Mouse (Mus musculus) embryonic facial prominence, embryonic 13.5 days (tissue): ENCODE measurements around the gene Vwa8. TPM values are rescaled to one million over a fixed set of nuclear protein-coding genes. Genes with fewer than 3 reads are reported as not detected.

ENCODE experiments used
- ATAC-seq: fragments of 200-750 bp; cut with Nextera tagmentation; 2 replicates; pipeline ENCODE4 v1.8.0; 2017; ENCODE audit warnings: low read depth; ENCODE audit not compliant: insufficient number of reproducible peaks, insufficient read depth, low FRiP score, low TSS enrichment
- H3K27ac ChIP-seq: fragments of 300-500 bp; sonication (generic); 2 replicates; pipeline ENCODE4 v1.5.1; 2015; ENCODE audit warnings: moderate library complexity, mild to moderate bottlenecking, inconsistent platforms
- H3K27me3 ChIP-seq: fragments of 300-500 bp; sonication (generic); 2 replicates; pipeline ENCODE4 v1.6.1; 2015; ENCODE audit warnings: mild to moderate bottlenecking, inconsistent platforms
- H3K36me3 ChIP-seq: fragments of 300-500 bp; sonication (generic); 2 replicates; pipeline ENCODE4 v1.6.1; 2015; ENCODE audit warnings: mild to moderate bottlenecking, inconsistent platforms
- H3K4me1 ChIP-seq: fragments of 300-500 bp; sonication (generic); 2 replicates; pipeline ENCODE4 v1.6.1; 2015; ENCODE audit warnings: inconsistent platforms
- H3K4me2 ChIP-seq: fragments of 300-500 bp; sonication (generic); 2 replicates; pipeline ENCODE4 v1.6.1; 2015; ENCODE audit warnings: moderate library complexity, mild to moderate bottlenecking, inconsistent platforms
- H3K4me3 ChIP-seq: fragments of 300-500 bp; sonication (generic); 2 replicates; pipeline ENCODE4 v1.5.1; 2015; ENCODE audit warnings: mild to moderate bottlenecking, inconsistent platforms
- H3K9ac ChIP-seq: fragments of 300-500 bp; sonication (generic); 2 replicates; pipeline ENCODE4 v1.6.1; 2015; ENCODE audit warnings: mild to moderate bottlenecking, inconsistent platforms
- H3K9me3 ChIP-seq: fragments of 300-500 bp; sonication (generic); 2 replicates; pipeline ENCODE4 v1.6.1; 2016; ENCODE audit warnings: inconsistent platforms
- WGBS: fragments of 180-500 bp; shearing (Covaris S2); methylation state at CpG from one replicate; pipeline ENCODE4 v1.1.7; 2015; ENCODE audit warnings: mixed read lengths; 5-methylcytosine and 5-hydroxymethylcytosine counted together
- polyA plus RNA-seq: library from polyadenylated mRNA; unstranded; fragments of >200 nt; fragmentation: Nextera tagmentation; extraction: Ambion mirVana; gene quantifications from 2 replicates; pipeline ENCODE4 v1.2.1, GENCODE M21; 2015

Vwa8 gene
- polyA plus RNA-seq, 1 experiment from 2014 or later: 10.4 TPM

DNA sequence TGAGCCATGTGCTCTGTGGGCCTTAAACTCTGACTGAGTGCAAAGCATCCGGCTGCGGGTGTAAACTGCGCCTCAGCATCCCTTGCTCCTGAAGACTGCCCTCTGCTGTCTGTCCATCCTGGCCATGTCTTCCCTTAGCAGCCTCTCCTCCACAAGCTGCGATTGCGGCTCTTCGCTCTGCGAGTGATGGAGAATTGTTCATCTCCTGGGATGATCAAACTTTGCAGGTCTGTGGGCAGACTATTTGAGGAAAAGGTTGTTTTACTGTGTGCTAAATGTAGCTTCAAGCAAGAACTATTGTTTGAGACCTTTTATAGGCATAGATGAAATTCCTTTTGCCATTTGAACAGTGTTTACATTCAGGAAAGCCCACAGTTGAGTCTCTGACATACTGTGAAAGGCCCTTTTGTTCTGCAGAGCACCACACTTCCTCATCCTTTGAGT, 286.1 kb downstream of the Vwa8 start:
- H3K27ac ChIP-seq: peak overlapping the region; percentile 83
- H3K4me1 ChIP-seq: peaks cover 23% of the 10 kb centered on the region
- no peak overlapping the region for H3K4me3 ChIP-seq
- H3K27me3 ChIP-seq: no peaks in the 10 kb centered on the region
- no peak for ATAC-seq
- H3K9ac ChIP-seq: no peak overlapping the region
- H3K4me2 ChIP-seq: no peak overlapping the region
- no peaks in the 10 kb centered on the region for H3K9me3 ChIP-seq
- H3K36me3 ChIP-seq: no peaks in the 10 kb centered on the region
- WGBS: 14% methylated on average over 7 of the region's 7 CpGs

DNA sequence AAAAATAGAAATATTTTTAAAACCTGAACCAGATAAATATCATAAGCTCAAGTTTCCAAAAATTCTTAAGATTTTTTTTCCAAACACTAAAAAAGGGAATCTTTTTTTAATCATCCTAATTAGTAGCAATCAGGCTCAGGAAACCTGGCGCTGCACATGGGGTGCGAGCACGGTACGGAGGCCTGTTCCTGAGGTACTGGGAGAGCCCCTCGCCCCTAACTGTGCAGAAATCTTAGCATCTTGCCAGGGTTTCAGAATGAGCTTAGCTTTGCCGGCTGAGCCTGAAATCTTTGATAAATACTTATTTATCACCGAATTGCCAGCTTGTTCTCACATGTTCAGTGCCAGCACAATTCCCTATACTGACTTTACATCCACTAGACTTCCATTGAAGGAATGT, 286.6 kb downstream of the Vwa8 start:
- H3K4me2 ChIP-seq: no peak overlapping the region
- 0 out of 2 replicates have a peak overlapping the region, but pooled peaks have one; percentile 5 for H3K27ac ChIP-seq
- no peak overlapping the region for H3K9ac ChIP-seq
- H3K4me3 ChIP-seq: no peak overlapping the region
- no peaks in the 10 kb centered on the region for H3K27me3 ChIP-seq
- no peaks in the 10 kb centered on the region for H3K36me3 ChIP-seq
- 35% methylated on average over 7 of the region's 7 CpGs for WGBS
- ATAC-seq: no peak
- H3K9me3 ChIP-seq: no peaks in the 10 kb centered on the region
- H3K4me1 ChIP-seq: peaks cover 26% of the 10 kb centered on the region

DNA sequence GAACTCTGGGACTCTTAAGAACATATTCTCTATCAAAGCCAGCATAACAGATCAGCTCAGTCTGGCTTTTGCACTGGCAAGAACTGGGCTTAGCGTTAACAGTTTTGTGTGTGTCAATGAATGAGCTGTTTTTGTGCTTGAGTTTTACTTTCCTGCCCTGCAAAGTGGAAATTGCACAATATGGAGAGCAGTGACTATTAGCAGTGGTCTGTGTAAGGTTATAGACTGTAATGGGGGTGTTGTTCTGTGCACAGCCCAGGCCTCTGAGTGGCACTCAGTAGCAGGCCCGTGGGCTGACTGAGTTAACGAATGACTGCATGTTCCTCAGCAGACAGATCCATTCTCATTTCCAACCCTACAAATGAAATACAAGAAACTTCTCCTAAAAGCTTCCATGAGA, 287.7 kb downstream of the Vwa8 start:
- H3K4me2 ChIP-seq: no peak overlapping the region
- no peaks in the 10 kb centered on the region for H3K27me3 ChIP-seq
- H3K36me3 ChIP-seq: no peaks in the 10 kb centered on the region
- H3K4me1 ChIP-seq: peaks cover 26% of the 10 kb centered on the region
- H3K4me3 ChIP-seq: no peak overlapping the region
- H3K9me3 ChIP-seq: no peaks in the 10 kb centered on the region
- H3K27ac ChIP-seq: no peak overlapping the region
- 80% methylated on average over 3 of the region's 3 CpGs for WGBS
- no peak for ATAC-seq
- no peak overlapping the region for H3K9ac ChIP-seq

DNA sequence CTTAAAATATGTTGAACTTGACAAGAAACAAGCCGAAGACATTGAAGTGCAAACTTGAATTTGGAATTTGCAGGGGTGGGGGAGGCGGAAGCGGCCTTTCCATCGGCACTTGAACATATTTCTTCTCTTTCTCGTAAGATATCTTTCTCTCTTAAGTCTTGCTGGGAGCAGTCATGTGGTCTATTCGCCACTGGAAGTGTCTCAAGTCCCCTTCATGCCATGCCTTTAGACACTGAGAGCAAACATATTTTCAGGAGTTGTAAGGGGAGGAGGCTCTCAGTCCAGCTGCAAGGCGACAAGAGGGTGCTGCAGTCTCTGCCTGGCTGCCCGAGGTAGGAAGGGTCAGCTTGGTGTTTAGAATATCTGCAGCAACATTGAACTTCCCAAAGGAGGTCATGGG, 288.2 kb downstream of the Vwa8 start:
- H3K9ac ChIP-seq: no peak overlapping the region
- H3K4me3 ChIP-seq: no peak overlapping the region
- WGBS: 73% methylated on average over 8 of the region's 8 CpGs
- ATAC-seq: no peak
- no peaks in the 10 kb centered on the region for H3K36me3 ChIP-seq
- H3K4me2 ChIP-seq: no peak overlapping the region
- no peak overlapping the region for H3K27ac ChIP-seq
- no peaks in the 10 kb centered on the region for H3K9me3 ChIP-seq
- H3K4me1 ChIP-seq: peaks cover 26% of the 10 kb centered on the region
- H3K27me3 ChIP-seq: no peaks in the 10 kb centered on the region

DNA sequence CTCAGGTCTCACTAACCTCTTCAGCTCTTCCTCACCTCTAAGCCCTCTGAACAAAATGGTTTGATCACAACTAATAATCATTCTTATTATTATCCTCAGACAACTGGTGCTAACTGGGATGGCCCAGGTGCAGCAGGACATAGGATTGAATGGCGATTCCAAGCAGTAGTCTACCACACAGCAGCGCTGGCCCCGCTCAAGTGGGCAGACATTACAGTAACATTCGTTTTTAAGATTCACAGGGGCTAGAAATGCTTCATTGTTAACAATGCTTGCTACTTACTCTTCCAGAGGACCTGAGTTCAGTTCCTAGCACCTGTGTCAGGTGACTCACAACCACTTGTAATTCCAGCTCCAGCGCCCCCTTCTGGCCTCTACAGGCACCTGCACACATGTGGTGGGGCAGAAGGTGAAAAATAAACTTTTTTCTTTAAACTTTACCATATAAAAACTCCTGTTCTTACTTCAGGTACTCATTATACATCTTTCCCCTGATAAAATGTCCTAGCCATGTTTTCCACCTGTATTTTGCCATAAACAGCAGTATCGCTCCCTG, 290.3 kb downstream of the Vwa8 start:
- no peaks in the 10 kb centered on the region for H3K36me3 ChIP-seq
- H3K27ac ChIP-seq: no peak overlapping the region
- H3K9ac ChIP-seq: no peak overlapping the region
- H3K4me2 ChIP-seq: no peak overlapping the region
- WGBS: 90% methylated on average over 6 of the region's 6 CpGs
- H3K4me1 ChIP-seq: peaks cover 25% of the 10 kb centered on the region
- H3K27me3 ChIP-seq: no peaks in the 10 kb centered on the region
- no peak for ATAC-seq
- H3K9me3 ChIP-seq: no peaks in the 10 kb centered on the region
- H3K4me3 ChIP-seq: no peak overlapping the region

DNA sequence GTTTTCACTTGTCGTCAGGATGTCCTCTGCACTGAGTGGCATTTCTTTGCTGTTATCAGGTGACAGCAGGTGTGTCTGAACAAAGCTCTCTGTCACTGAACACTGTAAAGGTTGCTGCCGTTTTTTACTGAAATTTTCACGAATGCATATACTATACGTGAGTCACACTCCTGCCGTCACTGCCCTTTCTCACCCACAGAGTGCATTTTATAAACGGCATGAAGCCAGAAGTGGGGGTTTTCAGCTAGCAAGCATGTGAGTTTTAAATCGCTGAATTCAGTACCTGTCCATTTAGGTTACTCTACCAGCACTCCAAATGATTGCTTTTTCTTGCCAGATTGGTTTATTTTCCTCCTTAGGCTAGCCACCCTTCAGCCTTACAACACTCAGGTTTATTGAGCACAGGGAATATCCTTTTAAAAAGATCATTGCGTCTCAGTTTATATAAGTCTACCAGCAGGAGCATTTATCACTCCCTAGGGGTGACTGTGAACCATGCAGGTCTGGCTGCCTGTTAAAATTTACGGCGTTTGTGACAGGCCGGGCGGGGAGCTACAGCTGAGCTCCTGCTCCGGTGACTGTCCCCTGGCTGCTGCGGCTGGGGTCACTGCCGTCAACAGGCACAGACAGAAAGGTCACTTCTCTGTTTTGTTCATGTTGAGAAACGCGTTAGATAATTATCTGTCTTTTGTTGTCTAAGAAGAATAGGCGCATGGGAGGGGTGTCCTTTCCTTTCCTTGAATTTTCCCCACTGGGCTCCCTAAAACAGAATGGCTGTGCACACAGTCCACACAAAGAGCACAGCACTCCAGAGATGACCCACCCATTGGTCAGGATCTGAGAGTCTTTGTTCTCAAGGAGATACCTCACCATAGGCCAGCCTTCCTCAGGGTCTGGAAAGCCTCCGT, 291.3 kb downstream of the Vwa8 start:
- Histone ChIP-seq H3K4me3 (no peak overlapping the region), H3K9me3 (no peaks in the 10 kb centered on the region), H3K4me1 (peaks cover 15% of the 10 kb centered on the region; the same call in 1 of the 2 replicates), H3K36me3 (no peaks in the 10 kb centered on the region), H3K27ac (no peak overlapping the region), H3K9ac (no peak overlapping the region), H3K27me3 (no peaks in the 10 kb centered on the region), H3K4me2 (no peak overlapping the region)
- ATAC-seq: no peak
- WGBS: 55% methylated on average over 19 of the region's 19 CpGs

DNA sequence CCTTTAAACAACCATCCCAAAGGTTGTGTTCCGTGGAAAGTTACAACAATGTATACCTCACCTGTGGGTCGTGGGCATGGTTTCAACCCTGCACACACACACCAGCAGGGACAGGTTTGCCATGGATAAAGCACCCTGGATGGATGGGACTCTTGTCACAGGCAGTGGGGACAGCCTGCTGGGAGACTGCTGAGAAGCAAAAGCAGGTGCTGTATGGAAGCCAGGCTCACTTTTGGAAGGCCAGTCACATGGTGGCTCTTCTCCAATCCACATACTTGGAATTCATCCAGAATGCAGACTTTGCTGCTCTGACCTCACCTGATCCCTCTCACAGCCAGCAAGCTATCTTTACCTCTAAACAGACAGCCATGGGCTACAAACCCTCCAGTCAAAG, 292.0 kb downstream of the Vwa8 start:
- no peak for ATAC-seq
- Histone ChIP-seq H3K36me3 (no peaks in the 10 kb centered on the region), H3K9ac (no peak overlapping the region), H3K9me3 (no peaks in the 10 kb centered on the region), H3K27me3 (no peaks in the 10 kb centered on the region), H3K4me3 (no peak overlapping the region), H3K4me2 (no peak overlapping the region), H3K27ac (no peak overlapping the region), H3K4me1 (0 out of 2 replicates have a peak, but pooled peaks cover 13% of the 10 kb centered on the region)
- WGBS: 83% methylated on average over 2 of the region's 2 CpGs

DNA sequence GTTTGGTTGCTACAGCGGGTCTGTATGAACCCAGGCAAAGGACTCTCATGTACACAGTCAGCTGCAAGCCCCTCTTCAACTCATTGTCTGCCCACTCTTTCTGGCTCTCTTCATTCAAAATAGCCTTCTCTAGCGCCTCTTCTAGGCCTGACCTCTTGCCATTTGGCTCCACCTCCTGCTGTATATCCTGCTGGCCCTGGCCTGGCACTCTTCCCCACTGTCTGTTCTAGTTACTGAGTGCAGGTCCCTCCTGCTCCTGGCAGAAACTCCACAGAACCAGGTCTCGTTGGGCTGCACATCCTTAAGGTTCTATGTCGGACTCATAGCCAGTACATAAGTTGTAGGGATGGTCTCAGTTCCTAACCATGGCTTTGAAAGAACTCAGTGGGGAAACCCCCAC, 293.5 kb downstream of the Vwa8 start:
- Histone ChIP-seq H3K4me2 (no peak overlapping the region), H3K9ac (no peak overlapping the region), H3K27me3 (no peaks in the 10 kb centered on the region), H3K9me3 (no peaks in the 10 kb centered on the region), H3K36me3 (no peaks in the 10 kb centered on the region), H3K27ac (no peak overlapping the region), H3K4me3 (no peak overlapping the region), H3K4me1 (0 out of 2 replicates have a peak, but pooled peaks cover 3% of the 10 kb centered on the region)
- 87% methylated on average over 4 of the region's 4 CpGs for WGBS
- no peak for ATAC-seq

DNA sequence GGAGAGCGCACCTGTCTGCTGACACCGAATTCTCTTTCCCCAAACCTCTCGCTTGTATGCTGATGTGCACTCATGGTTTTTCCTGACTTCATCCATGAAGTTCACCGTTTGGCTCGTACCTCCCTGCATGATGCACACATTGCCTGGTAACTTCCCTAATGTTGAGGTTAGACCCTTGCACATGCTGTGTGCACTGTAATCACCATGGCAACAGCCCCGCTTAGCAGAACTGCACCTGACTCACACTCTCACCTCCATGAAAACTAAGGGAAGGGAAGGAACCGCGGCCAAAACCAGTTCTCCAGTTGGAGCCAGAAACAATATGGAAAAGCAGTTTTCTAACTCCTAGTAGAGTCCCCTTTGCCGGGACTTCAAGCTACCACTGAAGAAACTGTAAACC, 294.8 kb downstream of the Vwa8 start:
- H3K27me3 ChIP-seq: no peaks in the 10 kb centered on the region
- no peak overlapping the region for H3K4me3 ChIP-seq
- no peak overlapping the region for H3K27ac ChIP-seq
- H3K9ac ChIP-seq: no peak overlapping the region
- H3K36me3 ChIP-seq: no peaks in the 10 kb centered on the region
- 93% methylated on average over 9 of the region's 9 CpGs for WGBS
- no peaks in the 10 kb centered on the region for H3K9me3 ChIP-seq
- ATAC-seq: no peak
- H3K4me1 ChIP-seq: 0 out of 2 replicates have a peak, but pooled peaks cover 3% of the 10 kb centered on the region
- H3K4me2 ChIP-seq: no peak overlapping the region

DNA sequence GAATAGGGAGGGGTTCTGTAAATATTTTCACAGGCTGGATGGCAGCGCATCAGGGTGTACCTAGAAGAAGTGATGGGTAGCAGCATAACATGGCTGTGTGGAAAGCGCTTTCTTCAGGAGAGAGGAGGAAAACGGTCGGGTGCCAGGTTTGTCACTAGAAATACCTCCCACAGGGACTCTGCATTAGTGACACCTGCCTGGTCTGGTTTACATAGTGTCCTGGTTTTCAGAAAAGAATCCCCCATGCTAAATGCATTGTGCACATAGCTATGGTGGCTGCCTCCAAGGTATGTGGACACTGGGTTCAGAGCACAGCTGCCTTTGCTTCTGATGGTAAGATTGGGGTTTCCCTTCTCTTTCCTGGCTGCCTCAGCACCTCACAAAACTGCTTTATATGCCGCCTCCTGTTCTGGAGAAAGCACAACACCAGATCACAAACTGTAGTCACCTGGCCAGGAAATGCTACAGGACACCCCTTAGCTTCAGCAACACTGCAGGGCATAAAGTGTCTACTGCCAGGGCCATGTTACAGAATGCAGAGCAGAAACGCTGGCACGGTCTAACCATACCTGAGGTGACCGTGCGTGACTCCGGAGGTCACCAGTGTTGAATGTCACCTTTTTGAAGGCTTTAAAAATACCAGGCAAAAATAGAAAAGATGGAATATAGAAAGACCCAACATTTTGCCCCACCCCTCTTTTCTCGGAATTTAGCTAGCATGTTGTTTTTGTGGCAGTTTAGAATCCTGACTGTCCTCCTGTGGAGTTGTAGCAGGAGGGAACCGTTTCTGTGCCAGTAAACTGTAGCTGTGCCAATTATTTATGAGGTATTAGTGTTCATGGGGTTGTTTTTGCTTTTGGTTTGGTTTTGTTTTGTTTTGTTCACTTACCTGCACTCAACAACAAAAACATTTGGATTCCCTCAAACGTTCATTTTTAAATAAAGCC, 295.7 kb downstream of the Vwa8 start:
- H3K4me3 ChIP-seq: no peak overlapping the region
- no peak for ATAC-seq
- H3K9ac ChIP-seq: no peak overlapping the region
- H3K27ac ChIP-seq: no peak overlapping the region
- no peak overlapping the region for H3K4me2 ChIP-seq
- H3K27me3 ChIP-seq: no peaks in the 10 kb centered on the region
- no peaks in the 10 kb centered on the region for H3K36me3 ChIP-seq
- 0 out of 2 replicates have a peak, but pooled peaks cover 3% of the 10 kb centered on the region for H3K4me1 ChIP-seq
- no peaks in the 10 kb centered on the region for H3K9me3 ChIP-seq
- WGBS: 85% methylated on average over 13 of the region's 13 CpGs

DNA sequence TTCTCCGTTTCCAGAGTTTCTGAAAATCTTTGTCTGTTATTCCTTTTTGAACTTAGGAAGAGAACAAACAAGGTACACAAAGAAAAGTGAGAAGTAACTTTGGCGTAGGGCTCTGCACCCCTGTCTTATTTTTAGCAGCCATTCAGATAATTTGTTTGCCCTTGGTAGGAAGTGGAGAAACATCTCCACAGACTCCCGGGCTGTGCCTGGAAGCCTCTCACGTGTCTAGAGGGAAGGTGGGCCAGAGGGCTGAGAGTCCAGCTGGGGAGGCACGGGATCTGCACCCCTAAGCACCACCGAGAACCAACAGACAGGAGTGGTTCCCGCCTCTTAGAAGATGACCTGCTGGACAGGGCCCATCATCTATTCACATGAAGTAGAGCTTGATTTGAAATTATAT, 302.9 kb downstream of the Vwa8 start:
- Histone ChIP-seq H3K4me2 (no peak overlapping the region), H3K9me3 (no peaks in the 10 kb centered on the region), H3K4me3 (no peak overlapping the region), H3K9ac (no peak overlapping the region), H3K27ac (no peak overlapping the region), H3K4me1 (peaks cover 11% of the 10 kb centered on the region), H3K36me3 (no peaks in the 10 kb centered on the region), H3K27me3 (no peaks in the 10 kb centered on the region)
- 89% methylated on average over 7 of the region's 7 CpGs for WGBS
- no peak for ATAC-seq
